In genomic region chr1:59144543-59144942, GRCm38 (mm10) we compare ENCODE assay signal across 10 mouse cellular contexts. TPM values are rescaled to one million over a fixed set of nuclear protein-coding genes. Genes with fewer than 3 reads are reported as not detected.
DNase-seq lines count a peak whose midpoint lies in the region; ATAC-seq and TF ChIP-seq lines count a peak whose summit lies in the region.
"Had no signal": no experiment of that assay in that cellular context is flagged by ENCODE, and none has a peak within 500 bp of the region (broad histone marks: within the 10 kb centered on the region; RNA-seq: fewer than 3 reads in every experiment).

No protein-coding gene starts in this region.

- DNase-seq in adrenal gland, adult 18-20 months (ENCODE audit: low spot score in 2 of 2): peak; percentile 34 to 37
- DNase-seq in adrenal gland, postnatal 4 days (ENCODE audit: low spot score in 2 of 2): no peak
- DNase-seq in liver, adult 2 months (ENCODE audit: extremely low read depth, low read depth, low spot score): peak; percentile 42
- no peak for DNase-seq in liver, embryonic 11.5 days (ENCODE audit: low spot score)
- peak; percentile 51 to 61 for DNase-seq in cerebellum, postnatal 36 days
- DNase-seq in lung, postnatal 36 days: peak; percentile 62
- no peak for DNase-seq in layer of hippocampus, adult 9-11 months
- no peak for DNase-seq in left cerebral cortex, adult 18-20 months (ENCODE audit: low spot score in 2 of 2)

- WGBS in liver, adult 2 months: 75% methylated on average over 10 of the region's 10 CpGs
- 75% methylated on average over 10 of the region's 10 CpGs for WGBS in liver, embryonic 11.5 days

- no peaks in the 10 kb centered on the region for H3K9me3 ChIP-seq in liver, embryonic 11.5 days (ENCODE audit: control insufficient read depth, low read length)

- TF ChIP-seq POLR2A in liver, adult 2 months (IDR thresholded peaks at IDR 0.05; ENCODE audit: extremely low read depth, insufficient read depth, low read length): no peak

- H3K27ac ChIP-seq in liver, adult 2 months (replicated peaks; ENCODE audit: insufficient read depth, low read depth, low read length): no peak overlapping the region
- H3K27ac ChIP-seq in liver, embryonic 11.5 days (ENCODE audit: low read depth, low read length): no peak overlapping the region

- peak; percentile 71 for TF ChIP-seq CTCF in liver, adult 2 months (IDR thresholded peaks at IDR 0.05; ENCODE audit: low read depth, low read length)

- H3K4me1 ChIP-seq in liver, adult 2 months (ENCODE audit: control insufficient read depth, insufficient read depth, low read length): no peaks in the 10 kb centered on the region
- H3K4me1 ChIP-seq in liver, embryonic 11.5 days (replicated peaks; ENCODE audit: control insufficient read depth, insufficient read depth, low read length): no peaks in the 10 kb centered on the region

- no peaks in the 10 kb centered on the region for H3K79me2 ChIP-seq in liver, adult 2 months (ENCODE audit: control insufficient read depth, insufficient read depth, low read length)

- H3K36me3 ChIP-seq in liver, adult 2 months (ENCODE audit: control insufficient read depth, insufficient read depth, low read length): peaks cover 11% of the 10 kb centered on the region; the same call in 1 of the 2 replicates
- H3K36me3 ChIP-seq in liver, embryonic 11.5 days (ENCODE audit: control insufficient read depth, insufficient read depth, low read length): no peaks in the 10 kb centered on the region

- H3K9ac ChIP-seq in liver, adult 2 months (ENCODE audit: low read depth, low read length): no peak overlapping the region
- H3K9ac ChIP-seq in liver, embryonic 11.5 days (ENCODE audit: low read depth, low read length): no peak overlapping the region

- no peak overlapping the region for H3K4me3 ChIP-seq in liver, adult 2 months (ENCODE audit: insufficient read depth, low read depth, low read length)
- H3K4me3 ChIP-seq in liver, embryonic 11.5 days (ENCODE audit: low read depth, low read length): no peak overlapping the region

- H3K27me3 ChIP-seq in liver, adult 2 months (ENCODE audit: control insufficient read depth, insufficient read depth, low read length): no peaks in the 10 kb centered on the region
- no peaks in the 10 kb centered on the region for H3K27me3 ChIP-seq in liver, embryonic 11.5 days (replicated peaks; ENCODE audit: control insufficient read depth, insufficient read depth, low read length)

- no peak for ATAC-seq in liver, embryonic 11.5 days (replicated peaks; ENCODE audit: low FRiP score)

- no peak overlapping the region for H3K4me2 ChIP-seq in liver, embryonic 11.5 days

RNA-seq across cellular contexts. Expression of gene Mpp4, which starts 18.6 kb away (rescaled TPM):
- total RNA-seq in adrenal gland, adult 18-20 months (2021): under 1 TPM; 0.17 to 0.38 TPM
- under 1 TPM; 0.14 to 0.39 TPM for total RNA-seq in adrenal gland, postnatal 4 days (2021)
- total RNA-seq in liver, adult 2 months (2014; rRNA removed): 2.3 and 4.0 TPM in 2 replicates
- polyA plus RNA-seq in liver, adult 2 months (2012; rRNA removed): 5.5 and 7.6 TPM in 2 replicates
- 0.47 and 0.52 TPM in 2 replicates for polyA plus RNA-seq in liver, embryonic 11.5 days (2014; fragmentation: Nextera tagmentation; extraction: Ambion mirVana)
- total RNA-seq in left cerebral cortex, adult 18-20 months (2021): 1 to 10 TPM in 1 of 2 experiments, under 1 TPM in 1; 0.98 to 1.3 TPM

RNA-seq across cellular contexts. Expression of gene Tmem237, which starts 24.3 kb away (rescaled TPM):
- total RNA-seq in adrenal gland, adult 18-20 months (2021): 10 to 100 TPM; 15.9 to 16.2 TPM
- 10 to 100 TPM; 20.7 to 22.3 TPM for total RNA-seq in adrenal gland, postnatal 4 days (2021)
- total RNA-seq in liver, adult 2 months (2014; rRNA removed): 4.5 and 5.2 TPM in 2 replicates
- polyA plus RNA-seq in liver, adult 2 months (2012; rRNA removed): 1.1 and 1.8 TPM in 2 replicates
- polyA plus RNA-seq in liver, embryonic 11.5 days (2014; fragmentation: Nextera tagmentation; extraction: Ambion mirVana): 20.5 and 24.1 TPM in 2 replicates
- total RNA-seq in left cerebral cortex, adult 18-20 months (2021): 10 to 100 TPM; 29.4 to 30.9 TPM

RNA-seq across cellular contexts. Expression of gene C2cd6, which starts 49.8 kb away (rescaled TPM):
- not detected for total RNA-seq in adrenal gland, adult 18-20 months (2021)
- total RNA-seq in adrenal gland, postnatal 4 days (2021): not detected
- under 0.01 TPM in 1 of 2 replicates, not detected in the other for total RNA-seq in liver, adult 2 months (2014; rRNA removed)
- not detected in 2 replicates for polyA plus RNA-seq in liver, adult 2 months (2012; rRNA removed)
- not detected in 2 replicates for polyA plus RNA-seq in liver, embryonic 11.5 days (2014; fragmentation: Nextera tagmentation; extraction: Ambion mirVana)
- total RNA-seq in left cerebral cortex, adult 18-20 months (2021): not detected
- total RNA-seq: hematopoietic stem cell, adult 5-6 weeks had no signal
- polyA plus RNA-seq: neural tube, embryonic 11.5 days had no signal

Comparison
In these comparisons a context has a peak if more than half of its experiments do, and no peak if none do; other contexts are left out.
1. DNase-seq: peak in adrenal gland, adult 18-20 months (2 of 2), liver, adult 2 months (single experiment), cerebellum, postnatal 36 days (2 of 2) and lung, postnatal 36 days (single experiment); none in adrenal gland, postnatal 4 days (0 of 2), liver, embryonic 11.5 days (single experiment), layer of hippocampus, adult 9-11 months (single experiment) and left cerebral cortex, adult 18-20 months (0 of 2).